Mouse (Mus musculus): ENCODE data around the gene Noxo1. TPM values are rescaled to one million over a fixed set of nuclear protein-coding genes. Genes with fewer than 3 reads are reported as not detected.
A peak's percentile ranks its signal among the peaks of the same experiment; 100 is the strongest.
"Not testable (repeated sequence)": the region's sequence is repeated elsewhere in the genome, so short reads cannot be mapped to it uniquely, and the experiment has no call there.

Noxo1 gene
- total and polyA plus RNA-seq, 3 experiments = 0.62 to 2.4 TPM; not detected in 1

- TF ChIP-seq POLR2A (IDR thresholded peaks at IDR 0.05; ENCODE audit: control insufficient read depth in 1 of 2, insufficient read depth in 1 of 2, low read depth in 1 of 2, low read length in 2 of 2, poor library complexity in 1 of 2) = peak; percentile 77 to 98
- peak; percentile 92 for TF ChIP-seq MAX (IDR thresholded peaks at IDR 0.05; ENCODE audit: low read length)
- TF ChIP-seq ZNF384 (IDR thresholded peaks at IDR 0.05; ENCODE audit: low read depth, low read length) = no peak
Observed at GRCm38 (mm10) chr17:24719494-24720222, 23.6 kb downstream of the Noxo1 start (continued).

- Histone ChIP-seq H3K79me2 (ENCODE audit: control insufficient read depth, insufficient read depth, low read length, poor library complexity) (peaks cover 51% of the 10 kb centered on the region), H3K27ac (ENCODE audit: control insufficient read depth, low read depth, low read length) (peak overlapping the region; percentile 87), H3K36me3 (ENCODE audit: control insufficient read depth in 1 of 2, insufficient read depth in 2 of 2, low read length in 2 of 2) (peaks cover 5 to 13% of the 10 kb centered on the region in 2 experiments; a peak in 3 of 4 replicates), H3K9ac (ENCODE audit: control insufficient read depth, low read depth, low read length, poor library complexity, severe bottlenecking) (peak overlapping the region; percentile 86), H3K4me3 (ENCODE audit: control insufficient read depth in 1 of 2, insufficient read depth in 1 of 2, low read depth in 2 of 2, low read length in 2 of 2) (peak overlapping the region; percentile 36 to 70), H3K4me1 (ENCODE audit: control insufficient read depth in 1 of 2, insufficient read depth in 2 of 2, low read length in 2 of 2) (peaks cover 0 to 10% of the 10 kb centered on the region in 2 experiments; a peak in 2 of 4 replicates)
- DNase-seq (ENCODE audit: low read depth, low spot score) = peak; percentile 50
- H3K9me3 ChIP-seq (replicated peaks; ENCODE audit: insufficient read depth, low read length); H3K27me3 ChIP-seq (ENCODE audit: control insufficient read depth in 1 of 2, insufficient read depth in 2 of 2, low read length in 2 of 2): not testable (repeated sequence)
- TF ChIP-seq POLR2A (IDR thresholded peaks at IDR 0.05; ENCODE audit: control insufficient read depth in 1 of 2, insufficient read depth in 1 of 2, low read depth in 1 of 2, low read length in 2 of 2, poor library complexity in 1 of 2) = 0 out of 4 replicates have a peak, but pooled peaks of 1 of the 2 experiments have one; percentile 35
Observed at GRCm38 (mm10) chr17:24720616-24721015, 24.6 kb downstream of the Noxo1 start.

GRCm38 (mm10) chr17:24721383-24721955, 25.4 kb downstream of the Noxo1 start:
- H3K9ac ChIP-seq (ENCODE audit: control insufficient read depth, low read depth, low read length, poor library complexity, severe bottlenecking) = peak overlapping the region; percentile 79

GRCm38 (mm10) chr17:24722220-24722924, 26.3 kb downstream of the Noxo1 start:
- DNase-seq (ENCODE audit: low read depth, low spot score) = peak; percentile 76
- H3K9ac ChIP-seq (ENCODE audit: control insufficient read depth, low read depth, low read length, poor library complexity, severe bottlenecking) = peak overlapping the region; percentile 79
- peaks cover 5 to 15% of the 10 kb centered on the region in 2 experiments; a peak in 3 of 4 replicates for H3K36me3 ChIP-seq (ENCODE audit: control insufficient read depth in 1 of 2, insufficient read depth in 2 of 2, low read length in 2 of 2)
- no peaks in the 10 kb centered on the region for H3K9me3 ChIP-seq (replicated peaks; ENCODE audit: insufficient read depth, low read length)
- peak overlapping the region; percentile 65 for H3K27ac ChIP-seq (ENCODE audit: control insufficient read depth, low read depth, low read length)
- H3K4me3 ChIP-seq (ENCODE audit: control insufficient read depth in 1 of 2, insufficient read depth in 1 of 2, low read depth in 2 of 2, low read length in 2 of 2) = peak overlapping the region; percentile 69 to 70
- H3K4me1 ChIP-seq (ENCODE audit: control insufficient read depth in 1 of 2, insufficient read depth in 2 of 2, low read length in 2 of 2) = peaks cover 0 to 14% of the 10 kb centered on the region in 2 experiments; a peak in 3 of 4 replicates
- H3K79me2 ChIP-seq (ENCODE audit: control insufficient read depth, insufficient read depth, low read length, poor library complexity) = peaks cover 51% of the 10 kb centered on the region
- H3K27me3 ChIP-seq (ENCODE audit: control insufficient read depth in 1 of 2, insufficient read depth in 2 of 2, low read length in 2 of 2) = no peaks in the 10 kb centered on the region
- TF ChIP-seq SMC3 (IDR thresholded peaks at IDR 0.05; ENCODE audit: low read depth, low read length) = peak; percentile 1; the same call in 1 of the 2 replicates
- TF ChIP-seq ZMIZ1 (IDR thresholded peaks at IDR 0.05; ENCODE audit: low read depth, low read length) = peak; percentile 79
- no peak for TF ChIP-seq RCOR1 (IDR thresholded peaks at IDR 0.05; ENCODE audit: low read depth, low read length)
- TF ChIP-seq HCFC1 (IDR thresholded peaks at IDR 0.05; ENCODE audit: low read depth, low read length) = no peak
- 0 out of 2 replicates have a peak, but pooled peaks have one; percentile 28 for TF ChIP-seq TBP (IDR thresholded peaks at IDR 0.05; ENCODE audit: low read depth, low read length)
- peak; percentile 5; the same call in 1 of the 2 replicates for TF ChIP-seq MAX (IDR thresholded peaks at IDR 0.05; ENCODE audit: low read length)
- TF ChIP-seq UBTF (IDR thresholded peaks at IDR 0.05; ENCODE audit: borderline replicate concordance, insufficient read depth, low read depth, low read length) = no peak
- TF ChIP-seq MXI1 (IDR thresholded peaks at IDR 0.05; ENCODE audit: low read depth, low read length) = no peak
- no peak for TF ChIP-seq JUND (IDR thresholded peaks at IDR 0.05; ENCODE audit: low read depth, low read length)
- TF ChIP-seq MAZ (IDR thresholded peaks at IDR 0.05; ENCODE audit: low read depth, low read length) = no peak
- TF ChIP-seq POLR2A (IDR thresholded peaks at IDR 0.05; ENCODE audit: control insufficient read depth in 1 of 2, insufficient read depth in 1 of 2, low read depth in 1 of 2, low read length in 2 of 2, poor library complexity in 1 of 2) = peak; percentile 24 to 79; a peak in 3 of 4 replicates
- TF ChIP-seq USF1 (IDR thresholded peaks at IDR 0.05; ENCODE audit: low read depth, low read length) = no peak
- no peak for TF ChIP-seq ZC3H11A (IDR thresholded peaks at IDR 0.05; ENCODE audit: low read depth, low read length)
- no peak for TF ChIP-seq ETS1 (IDR thresholded peaks at IDR 0.05; ENCODE audit: low read depth, low read length)

More at GRCm38 (mm10) chr17:24721383-24721955, 25.4 kb downstream of the Noxo1 start:
- Histone ChIP-seq H3K4me3 (ENCODE audit: control insufficient read depth in 1 of 2, insufficient read depth in 1 of 2, low read depth in 2 of 2, low read length in 2 of 2) (peak overlapping the region; percentile 69 to 70), H3K36me3 (ENCODE audit: control insufficient read depth in 1 of 2, insufficient read depth in 2 of 2, low read length in 2 of 2) (peaks cover 5 to 15% of the 10 kb centered on the region in 2 experiments; a peak in 3 of 4 replicates), H3K79me2 (ENCODE audit: control insufficient read depth, insufficient read depth, low read length, poor library complexity) (peaks cover 51% of the 10 kb centered on the region), H3K27ac (ENCODE audit: control insufficient read depth, low read depth, low read length) (peak overlapping the region; percentile 65), H3K4me1 (ENCODE audit: control insufficient read depth in 1 of 2, insufficient read depth in 2 of 2, low read length in 2 of 2) (peaks cover 0 to 14% of the 10 kb centered on the region in 2 experiments; a peak in 3 of 4 replicates)
- TF ChIP-seq GATA1 (IDR thresholded peaks at IDR 0.05; ENCODE audit: low read depth, low read length) (peak; percentile 79), TCF12 (IDR thresholded peaks at IDR 0.05; ENCODE audit: low read depth, low read length) (0 out of 2 replicates have a peak, but pooled peaks have one; percentile 26), ETS1 (IDR thresholded peaks at IDR 0.05; ENCODE audit: low read depth, low read length) (0 out of 2 replicates have a peak, but pooled peaks have one; percentile 19), SIN3A (IDR thresholded peaks at IDR 0.05; ENCODE audit: low read length) (peak; percentile 57; the same call in 1 of the 2 replicates), HCFC1 (IDR thresholded peaks at IDR 0.05; ENCODE audit: low read depth, low read length) (0 out of 2 replicates have a peak, but pooled peaks have one; percentile 12), EP300 (IDR thresholded peaks at IDR 0.05; ENCODE audit: low read depth in 1 of 2, low read length in 2 of 2) (peak in 1 of 2 experiments; percentile 44; a peak in 1 of 4 replicates), MXI1 (IDR thresholded peaks at IDR 0.05; ENCODE audit: low read depth, low read length) (peak; percentile 49; the same call in 1 of the 2 replicates), MYC (IDR thresholded peaks at IDR 0.05; ENCODE audit: low read depth, low read length) (0 out of 2 replicates have a peak, but pooled peaks have one; percentile 33)
- not testable (repeated sequence) for H3K9me3 ChIP-seq (replicated peaks; ENCODE audit: insufficient read depth, low read length); H3K27me3 ChIP-seq (ENCODE audit: control insufficient read depth in 1 of 2, insufficient read depth in 2 of 2, low read length in 2 of 2)
- DNase-seq (ENCODE audit: low read depth, low spot score) = peak; percentile 57

Data from MEL (cell line).